Mouse (Mus musculus) small intestine, adult 2 months (tissue): ENCODE results near the gene Negr1. TPM values are rescaled to one million over a fixed set of nuclear protein-coding genes. Genes with fewer than 3 reads are reported as not detected.
"Not testable (repeated sequence)": the region's sequence is repeated elsewhere in the genome, so short reads cannot be mapped to it uniquely, and the experiment has no call there.

Source experiments
- H3K27ac ChIP-seq: fragments of 200-500 bp; 2 replicates; pipeline ENCODE4 v1.5.1; 2012; ENCODE audit warnings: low read depth, low read length, control low read depth, inconsistent platforms; ENCODE audit not compliant: insufficient read depth
- H3K27me3 ChIP-seq: fragments of 200-500 bp; 2 replicates; pipeline ENCODE4 v1.6.1; 2012; ENCODE audit warnings: mild to moderate bottlenecking, moderate library complexity, low read length, inconsistent platforms; ENCODE audit not compliant: control insufficient read depth, insufficient read depth
- H3K36me3 ChIP-seq: fragments of 200-500 bp; 2 replicates; pipeline ENCODE4 v1.6.1; 2012; ENCODE audit warnings: mild to moderate bottlenecking, low read length, control low read depth, inconsistent platforms; ENCODE audit not compliant: control insufficient read depth, insufficient read depth
- H3K4me1 ChIP-seq: fragments of 200-500 bp; 2 replicates; pipeline ENCODE4 v1.6.1; 2012; ENCODE audit warnings: low read length, inconsistent platforms, mixed read lengths; ENCODE audit not compliant: control insufficient read depth, insufficient read depth, insufficient read length
- H3K4me3 ChIP-seq: fragments of 200-500 bp; 2 replicates; pipeline ENCODE4 v1.5.1; 2012; ENCODE audit warnings: low read depth, mild to moderate bottlenecking, control low read depth, inconsistent platforms, low read length, moderate library complexity
- CTCF ChIP-seq: fragments of 200-500 bp; IDR thresholded peaks from 2 replicates; pipeline ENCODE4 v1.5.1; 2012; ENCODE audit warnings: low read depth, mild to moderate bottlenecking, control low read depth, inconsistent platforms, low read length, moderate library complexity, mixed read lengths; ENCODE audit not compliant: insufficient replicate concordance, insufficient read length; ENCODE audit errors: extremely low read depth
- POLR2A ChIP-seq: fragments of 200-500 bp; IDR thresholded peaks from 2 replicates; pipeline ENCODE4 v1.6.1; 2012; ENCODE audit warnings: low read depth, mild to moderate bottlenecking, control low read depth, inconsistent platforms, low read length, moderate library complexity
- WGBS: fragments of 180-500 bp; shearing (Covaris S2); methylation state at CpG from one replicate; pipeline ENCODE4 v1.1.7; 2018; 5-methylcytosine and 5-hydroxymethylcytosine counted together
- polyA plus RNA-seq: library from polyadenylated mRNA; depleted of rRNA; stranded (reverse); fragments of >200 nt; gene quantifications from 2 replicates; pipeline ENCODE4 v1.2.3, GENCODE M21; 2012

Gene Negr1
- polyA plus RNA-seq, 1 experiment: 0.35 TPM

- TF ChIP-seq CTCF (no peak), POLR2A (no peak)
- WGBS: 69% methylated on average over 6 of the region's 6 CpGs
- no peak overlapping the region for H3K27ac ChIP-seq
- no peaks in the 10 kb centered on the region for H3K36me3 ChIP-seq
- H3K4me1 ChIP-seq: no peaks in the 10 kb centered on the region
- H3K4me3 ChIP-seq: no peak overlapping the region
- no peaks in the 10 kb centered on the region for H3K27me3 ChIP-seq
Observed at GRCm38 (mm10) chr3:157036016-157036415, 474.4 kb downstream of the Negr1 start.

- TF ChIP-seq CTCF (no peak), POLR2A (no peak)
- no peaks in the 10 kb centered on the region for H3K27me3 ChIP-seq
- no peaks in the 10 kb centered on the region for H3K4me1 ChIP-seq
- 24% methylated on average over 1 of the region's 1 CpGs for WGBS
- H3K4me3 ChIP-seq: no peak overlapping the region
- no peak overlapping the region for H3K27ac ChIP-seq
- H3K36me3 ChIP-seq: no peaks in the 10 kb centered on the region
Observed at GRCm38 (mm10) chr3:157036568-157036967, 475.0 kb downstream of the Negr1 start.

- no peak overlapping the region for H3K27ac ChIP-seq
Observed at GRCm38 (mm10) chr3:157040619-157041018, 479.0 kb downstream of the Negr1 start.

GRCm38 (mm10) chr3:157044565-157044964 is 483.0 kb downstream of the Negr1 start:
- no peaks in the 10 kb centered on the region for H3K4me1 ChIP-seq
- TF ChIP-seq POLR2A (no peak), CTCF (no peak)
- no peaks in the 10 kb centered on the region for H3K36me3 ChIP-seq
- no peak overlapping the region for H3K27ac ChIP-seq
- H3K27me3 ChIP-seq: no peaks in the 10 kb centered on the region
- WGBS: 88% methylated on average over 2 of the region's 2 CpGs
- no peak overlapping the region for H3K4me3 ChIP-seq

More at GRCm38 (mm10) chr3:157040619-157041018, 479.0 kb downstream of the Negr1 start:
- Histone ChIP-seq H3K36me3 (no peaks in the 10 kb centered on the region), H3K27me3 (no peaks in the 10 kb centered on the region), H3K4me3 (no peak overlapping the region), H3K4me1 (no peaks in the 10 kb centered on the region)
- TF ChIP-seq CTCF: no peak
- TF ChIP-seq POLR2A: no peak
- WGBS: 74% methylated on average over 5 of the region's 5 CpGs

- WGBS: 33% methylated on average over 2 of the region's 2 CpGs
- not testable (repeated sequence) for H3K4me3 ChIP-seq, H3K4me1 ChIP-seq, H3K27ac ChIP-seq, H3K36me3 ChIP-seq, H3K27me3 ChIP-seq
Observed at GRCm38 (mm10) chr3:157064438-157064837, 502.8 kb downstream of the Negr1 start.

- TF ChIP-seq POLR2A: no peak
- H3K27ac ChIP-seq: no peak overlapping the region
- no peaks in the 10 kb centered on the region for H3K4me1 ChIP-seq
- no peaks in the 10 kb centered on the region for H3K36me3 ChIP-seq
- no peaks in the 10 kb centered on the region for H3K27me3 ChIP-seq
- H3K4me3 ChIP-seq: no peak overlapping the region
Observed at GRCm38 (mm10) chr3:157066331-157066730, 504.7 kb downstream of the Negr1 start.

- Histone ChIP-seq H3K27ac (no peak overlapping the region), H3K36me3 (no peaks in the 10 kb centered on the region), H3K4me1 (no peaks in the 10 kb centered on the region), H3K4me3 (no peak overlapping the region), H3K27me3 (no peaks in the 10 kb centered on the region)
- 69% methylated on average over 2 of the region's 2 CpGs for WGBS
- no peak for TF ChIP-seq POLR2A
- no peak for TF ChIP-seq CTCF
Observed at GRCm38 (mm10) chr3:157079250-157079965, 517.8 kb downstream of the Negr1 start.

- Histone ChIP-seq H3K4me1 (no peaks in the 10 kb centered on the region), H3K4me3 (no peak overlapping the region), H3K27ac (no peak overlapping the region), H3K27me3 (no peaks in the 10 kb centered on the region), H3K36me3 (no peaks in the 10 kb centered on the region)
- TF ChIP-seq CTCF: no peak
- no peak for TF ChIP-seq POLR2A
- WGBS: 57% methylated on average over 1 of the region's 1 CpGs
Observed at GRCm38 (mm10) chr3:157079966-157080306, 518.3 kb downstream of the Negr1 start.
